Mouse (Mus musculus): Measurements from ENCODE around the gene Pcx. TPM values are rescaled to one million over a fixed set of nuclear protein-coding genes. Genes with fewer than 3 reads are reported as not detected.

Pcx gene
- polyA plus RNA-seq, 1 experiment from 2014 or later, result 28.9 TPM

DNA sequence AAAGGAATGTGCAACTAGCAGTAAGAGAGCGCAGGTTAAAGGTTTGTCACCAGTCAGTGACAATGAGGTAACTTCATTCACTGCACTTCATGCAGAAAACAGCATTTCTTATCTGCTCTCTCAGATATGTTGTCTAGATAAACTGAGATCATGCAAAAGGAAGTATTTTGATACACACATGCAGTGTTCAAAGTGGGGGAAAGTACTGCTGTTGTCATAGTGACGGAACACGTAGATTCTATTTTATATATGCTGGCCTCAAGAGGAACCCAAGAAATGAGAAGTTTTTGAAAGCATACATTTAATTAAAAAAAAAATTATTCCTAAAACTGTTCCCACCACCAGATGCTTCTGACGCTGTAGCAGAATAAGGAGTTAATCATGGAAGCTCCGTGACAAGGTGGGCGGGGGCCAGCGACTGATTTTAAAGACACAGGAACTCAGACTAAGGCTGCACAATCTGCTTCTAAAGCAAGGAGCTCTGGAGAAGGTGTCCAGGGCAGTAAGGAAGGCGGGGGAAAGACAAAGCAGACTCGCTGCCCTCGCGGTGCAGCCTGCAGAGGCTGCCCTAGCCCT is 136.7 kb downstream of the Pcx start:
- no peak for TF ChIP-seq CTCF (IDR thresholded peaks at IDR 0.05; ENCODE audit: low read depth)
- no peak for TF ChIP-seq EP300 (optimal IDR thresholded peaks at IDR 0.05)
- Histone ChIP-seq H3K36me3 (ENCODE audit: control insufficient read depth, insufficient read depth, low read length) (no peaks in the 10 kb centered on the region), H3K27ac (replicated peaks) (no peak overlapping the region), H3K27me3 (ENCODE audit: control insufficient read depth, insufficient read depth, low read length) (no peaks in the 10 kb centered on the region), H3K4me2 (replicated peaks; ENCODE audit: low read depth) (no peak overlapping the region), H3K4me3 (ENCODE audit: low read depth, low read length) (no peak overlapping the region), H3K9ac (ENCODE audit: low read length) (no peak overlapping the region), H3K4me1 (replicated peaks; ENCODE audit: control insufficient read depth, insufficient read depth) (no peaks in the 10 kb centered on the region), H3K9me3 (ENCODE audit: control insufficient read depth, low read length) (no peaks in the 10 kb centered on the region)
- 57% methylated on average over 11 of the region's 11 CpGs for WGBS
- ATAC-seq (ENCODE audit: low FRiP score, low TSS enrichment) (no peak), DNase-seq (ENCODE audit: low spot score) (no peak)

- Histone ChIP-seq H3K4me3 (ENCODE audit: low read depth, low read length) (no peak overlapping the region), H3K27ac (replicated peaks) (no peak overlapping the region), H3K4me2 (replicated peaks; ENCODE audit: low read depth) (no peak overlapping the region), H3K27me3 (ENCODE audit: control insufficient read depth, insufficient read depth, low read length) (no peaks in the 10 kb centered on the region), H3K4me1 (replicated peaks; ENCODE audit: control insufficient read depth, insufficient read depth) (no peaks in the 10 kb centered on the region), H3K36me3 (ENCODE audit: control insufficient read depth, insufficient read depth, low read length) (no peaks in the 10 kb centered on the region), H3K9ac (ENCODE audit: low read length) (no peak overlapping the region), H3K9me3 (ENCODE audit: control insufficient read depth, low read length) (no peaks in the 10 kb centered on the region)
- ATAC-seq (ENCODE audit: low FRiP score, low TSS enrichment) (no peak), DNase-seq (ENCODE audit: low spot score) (no peak)
- WGBS, result 90% methylated on average over 5 of the region's 5 CpGs
- TF ChIP-seq EP300 (optimal IDR thresholded peaks at IDR 0.05) (no peak), CTCF (IDR thresholded peaks at IDR 0.05; ENCODE audit: low read depth) (no peak)
These were observed 147.9 kb downstream of the Pcx start for GRCm38 (mm10) chr19:4658156-4658555.

DNA sequence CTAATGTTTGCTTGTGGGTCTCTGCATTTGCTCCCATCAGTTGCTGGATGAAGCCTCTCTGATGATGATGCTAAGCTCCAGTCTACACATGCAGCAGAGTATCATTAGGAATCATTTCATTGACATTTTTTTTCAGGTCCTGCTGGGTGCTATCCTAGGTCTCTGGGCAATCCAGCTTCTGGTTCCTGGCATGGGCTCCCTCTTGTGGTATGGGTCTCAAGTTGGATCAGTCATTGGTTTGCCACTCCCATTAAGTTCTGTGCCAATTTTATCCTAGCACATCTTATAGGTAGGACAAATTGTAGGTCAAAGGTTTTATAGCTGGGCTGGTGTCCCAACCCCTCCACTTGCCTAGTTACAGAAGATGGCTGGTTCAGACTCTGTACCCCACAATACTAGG is 156.5 kb downstream of the Pcx start:
- H3K27ac ChIP-seq (replicated peaks), result no peak overlapping the region
- H3K9ac ChIP-seq (ENCODE audit: low read length), result no peak overlapping the region
- DNase-seq (ENCODE audit: low spot score) (no peak), ATAC-seq (ENCODE audit: low FRiP score, low TSS enrichment) (no peak)
- no peaks in the 10 kb centered on the region for H3K36me3 ChIP-seq (ENCODE audit: control insufficient read depth, insufficient read depth, low read length)
- H3K4me2 ChIP-seq (replicated peaks; ENCODE audit: low read depth), result no peak overlapping the region
- no peaks in the 10 kb centered on the region for H3K9me3 ChIP-seq (ENCODE audit: control insufficient read depth, low read length)
- no peaks in the 10 kb centered on the region for H3K4me1 ChIP-seq (replicated peaks; ENCODE audit: control insufficient read depth, insufficient read depth)
- H3K4me3 ChIP-seq (ENCODE audit: low read depth, low read length), result no peak overlapping the region
- TF ChIP-seq EP300 (optimal IDR thresholded peaks at IDR 0.05), result no peak
- TF ChIP-seq CTCF (IDR thresholded peaks at IDR 0.05; ENCODE audit: low read depth), result peak; percentile 54
- H3K27me3 ChIP-seq (ENCODE audit: control insufficient read depth, insufficient read depth, low read length), result no peaks in the 10 kb centered on the region

GRCm38 (mm10) chr19:4670776-4671175 is 160.5 kb downstream of the Pcx start:
- TF ChIP-seq CTCF (IDR thresholded peaks at IDR 0.05; ENCODE audit: low read depth) (no peak), EP300 (optimal IDR thresholded peaks at IDR 0.05) (no peak)
- Histone ChIP-seq H3K4me1 (replicated peaks; ENCODE audit: control insufficient read depth, insufficient read depth) (no peaks in the 10 kb centered on the region), H3K9ac (ENCODE audit: low read length) (no peak overlapping the region), H3K36me3 (ENCODE audit: control insufficient read depth, insufficient read depth, low read length) (no peaks in the 10 kb centered on the region), H3K4me2 (replicated peaks; ENCODE audit: low read depth) (no peak overlapping the region), H3K9me3 (ENCODE audit: control insufficient read depth, low read length) (no peaks in the 10 kb centered on the region), H3K27me3 (ENCODE audit: control insufficient read depth, insufficient read depth, low read length) (no peaks in the 10 kb centered on the region), H3K4me3 (ENCODE audit: low read depth, low read length) (no peak overlapping the region), H3K27ac (replicated peaks) (no peak overlapping the region)
- ATAC-seq (ENCODE audit: low FRiP score, low TSS enrichment) (peak; percentile 64; the same call in 1 of the 2 replicates), DNase-seq (ENCODE audit: low spot score) (no peak)
- WGBS, result 39% methylated on average over 4 of the region's 4 CpGs

Small RNA genes lying within 50 kb of the gene (microRNA-seq; reads per million reads assigned to microRNA genes)
- gene Mir6986, result 0.96 reads per million

Other genes starting within 250 kb of the Pcx start
- 36.9 and 41.0 TPM in 2 replicates for gene Ssh3, start 241.3 kb upstream of the Pcx start, polyA plus RNA-seq (2015; fragmentation: Nextera tagmentation; extraction: Ambion mirVana)
- gene Ankrd13d, start 227.3 kb upstream of the Pcx start, polyA plus RNA-seq (2015; fragmentation: Nextera tagmentation; extraction: Ambion mirVana), result 5.0 and 5.2 TPM in 2 replicates
- gene Grk2, start 204.2 kb upstream of the Pcx start, polyA plus RNA-seq (2015; fragmentation: Nextera tagmentation; extraction: Ambion mirVana), result 19.3 and 25.5 TPM in 2 replicates
- gene Kdm2a, start 112.2 kb upstream of the Pcx start, polyA plus RNA-seq (2015; fragmentation: Nextera tagmentation; extraction: Ambion mirVana), result 12.9 and 15.0 TPM in 2 replicates
- 45.5 and 48.0 TPM in 2 replicates for gene Rhod, start 71.0 kb upstream of the Pcx start, polyA plus RNA-seq (2015; fragmentation: Nextera tagmentation; extraction: Ambion mirVana)
- 1.9 and 2.5 TPM in 2 replicates for gene Syt12, start 33.0 kb upstream of the Pcx start, polyA plus RNA-seq (2015; fragmentation: Nextera tagmentation; extraction: Ambion mirVana)
- gene 2010003K11Rik, start 11.9 kb upstream of the Pcx start, polyA plus RNA-seq (2015; fragmentation: Nextera tagmentation; extraction: Ambion mirVana), result 0.74 and 1.5 TPM in 2 replicates
- gene Lrfn4, start 105.2 kb downstream of the Pcx start, polyA plus RNA-seq (2015; fragmentation: Nextera tagmentation; extraction: Ambion mirVana), result 4.3 and 5.0 TPM in 2 replicates
- gene Rce1, start 115.2 kb downstream of the Pcx start, polyA plus RNA-seq (2015; fragmentation: Nextera tagmentation; extraction: Ambion mirVana), result 46.4 and 49.4 TPM in 2 replicates
- 1.7 and 2.3 TPM in 2 replicates for gene Gm960, start 188.2 kb downstream of the Pcx start, polyA plus RNA-seq (2015; fragmentation: Nextera tagmentation; extraction: Ambion mirVana)
- 3.5 and 3.6 TPM in 2 replicates for gene Sptbn2, start 200.7 kb downstream of the Pcx start, polyA plus RNA-seq (2015; fragmentation: Nextera tagmentation; extraction: Ambion mirVana)
- gene Rbm4b, start 246.0 kb downstream of the Pcx start, polyA plus RNA-seq (2015; fragmentation: Nextera tagmentation; extraction: Ambion mirVana), result 17.6 and 19.3 TPM in 2 replicates

Data from stomach, postnatal 0 days (tissue).